Mouse (Mus musculus): ENCODE results near the gene Arl15.

- TF ChIP-seq CTCF (IDR thresholded peaks at IDR 0.05; ENCODE audit: low read depth), result no peak
- no peak for TF ChIP-seq EP300 (IDR thresholded peaks at IDR 0.05; ENCODE audit: low read depth)
Measured at GRCm38 (mm10) chr13:113974866-113975265, 180.6 kb downstream of the Arl15 start.
